Mouse (Mus musculus): ENCODE measurements at regions not wholly inside any gene's neighbourhood (a gene's known extent, or its start where the extent isn't known, plus 50 kb on each side); places are given as distances from the start of the nearest gene placed in this dataset.

DNA sequence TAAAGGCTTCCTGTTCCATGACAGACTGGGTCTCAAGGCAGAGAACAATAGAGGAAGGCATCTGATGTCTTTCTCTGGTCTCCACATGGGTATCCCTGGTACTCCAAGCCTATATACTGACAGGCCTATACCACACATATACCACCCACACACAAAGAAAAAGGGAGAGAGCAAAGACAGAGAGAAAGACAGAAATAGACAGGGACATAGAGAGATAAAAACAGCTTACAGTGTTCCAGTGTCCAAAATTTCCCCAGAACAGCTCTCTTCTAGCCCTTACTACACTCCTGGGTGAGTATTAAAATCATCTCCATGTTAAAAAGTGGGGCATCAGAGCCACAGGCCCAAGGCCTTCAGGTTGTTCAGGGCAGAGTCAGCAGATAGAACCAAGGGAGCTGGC, 204.2 kb downstream of the Cbln1 start:
- Histone ChIP-seq H3K4me1 (replicated peaks) (peaks cover 18% of the 10 kb centered on the region), H3K4me3 (no peak overlapping the region), H3K9me3 (no peaks in the 10 kb centered on the region), H3K27ac (no peak overlapping the region), H3K36me3 (no peaks in the 10 kb centered on the region), H3K27me3 (ENCODE audit: insufficient read depth, poor library complexity, severe bottlenecking) (peaks cover 17% of the 10 kb centered on the region)
- no peak for DNase-seq (ENCODE audit: low spot score)

DNA sequence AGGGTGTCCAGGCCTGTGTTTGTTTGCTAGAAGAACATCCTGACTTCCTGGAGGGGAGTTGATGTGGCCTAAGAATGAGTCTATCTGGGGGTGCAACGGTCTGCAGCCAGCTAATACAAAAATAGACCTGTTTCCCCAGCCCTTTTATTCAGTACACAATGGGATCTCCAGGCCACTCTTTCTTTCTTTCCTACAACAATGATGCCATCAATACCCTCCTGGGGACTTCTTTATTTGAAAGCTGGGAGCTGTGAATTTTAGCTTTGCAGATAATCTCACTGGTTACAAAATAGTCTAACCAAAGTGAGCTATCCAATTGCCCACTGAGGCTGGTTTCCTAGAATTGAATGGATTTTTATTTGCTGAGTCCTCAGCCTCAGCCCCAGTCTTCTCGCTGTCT, 207.4 kb downstream of the Cbln1 start:
- H3K36me3 ChIP-seq, result no peaks in the 10 kb centered on the region
- WGBS, result 34% methylated on average over 2 of the region's 2 CpGs
- no peak for DNase-seq (ENCODE audit: low spot score)
- no peak overlapping the region for H3K4me3 ChIP-seq
- peak overlapping the region; percentile 53; the same call in 1 of the 2 replicates for H3K27ac ChIP-seq
- no peaks in the 10 kb centered on the region for H3K9me3 ChIP-seq
- peaks cover 12% of the 10 kb centered on the region for H3K4me1 ChIP-seq (replicated peaks)
- H3K27me3 ChIP-seq (ENCODE audit: insufficient read depth, poor library complexity, severe bottlenecking), result peaks cover 17% of the 10 kb centered on the region

DNA sequence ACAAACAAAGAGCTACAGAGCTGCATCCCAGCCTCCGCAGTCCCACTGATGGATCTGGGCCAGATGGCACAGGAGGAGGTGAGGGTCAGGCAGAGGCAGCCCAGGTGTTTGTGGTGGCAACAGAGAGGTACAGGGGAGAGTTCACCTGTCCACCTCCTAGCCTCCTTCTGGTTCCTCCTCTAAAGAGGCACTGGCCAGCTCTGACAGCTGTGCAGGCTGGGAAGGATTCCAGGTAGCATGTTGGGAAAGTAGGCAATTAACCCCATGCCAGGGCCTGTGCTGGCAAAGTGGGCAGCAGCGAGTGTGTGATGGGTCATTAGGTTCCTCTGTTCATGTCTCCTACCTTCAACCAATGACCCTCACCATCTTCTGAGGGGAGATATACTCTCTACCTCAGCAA, 212.1 kb downstream of the Cbln1 start:
- Histone ChIP-seq H3K9me3 (no peaks in the 10 kb centered on the region; the same call in 1 of the 2 replicates), H3K27ac (no peak overlapping the region), H3K4me3 (no peak overlapping the region), H3K36me3 (no peaks in the 10 kb centered on the region), H3K4me1 (replicated peaks) (peaks cover 9% of the 10 kb centered on the region), H3K27me3 (ENCODE audit: insufficient read depth, poor library complexity, severe bottlenecking) (no peaks in the 10 kb centered on the region)
- no peak for DNase-seq (ENCODE audit: low spot score)
- WGBS, result 86% methylated on average over 2 of the region's 2 CpGs

DNA sequence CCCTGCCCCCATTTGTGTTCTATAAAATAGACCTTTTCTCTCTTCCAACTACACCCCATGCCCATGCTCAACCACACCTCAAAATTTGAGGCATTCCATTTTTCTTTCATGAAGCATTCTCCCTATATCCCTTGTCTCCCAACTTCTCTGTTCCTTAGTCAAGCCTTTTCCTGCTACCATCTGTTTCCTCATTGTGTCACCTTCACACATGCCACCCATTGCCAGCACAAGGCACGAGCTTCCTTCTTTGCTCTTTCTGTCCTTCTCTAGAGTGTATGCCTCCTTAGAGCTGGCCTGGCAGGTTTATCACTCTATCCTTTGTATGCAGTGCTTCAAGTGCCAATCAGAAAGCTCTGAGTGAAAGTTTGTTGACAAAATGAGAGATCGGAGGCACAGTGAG, 229.7 kb downstream of the Cbln1 start:
- H3K4me3 ChIP-seq, result no peak overlapping the region
- 90% methylated on average over 2 of the region's 2 CpGs for whole genome bisulfite sequencing
- H3K27me3 ChIP-seq (ENCODE audit: insufficient read depth, poor library complexity, severe bottlenecking), result peaks cover 7% of the 10 kb centered on the region; the same call in 1 of the 2 replicates
- no peaks in the 10 kb centered on the region for H3K36me3 ChIP-seq
- H3K27ac ChIP-seq, result no peak overlapping the region
- no peaks in the 10 kb centered on the region for H3K9me3 ChIP-seq
- H3K4me1 ChIP-seq (replicated peaks), result peaks cover 8% of the 10 kb centered on the region; the same call in 1 of the 2 replicates
- DNase-seq (ENCODE audit: low spot score), result no peak

DNA sequence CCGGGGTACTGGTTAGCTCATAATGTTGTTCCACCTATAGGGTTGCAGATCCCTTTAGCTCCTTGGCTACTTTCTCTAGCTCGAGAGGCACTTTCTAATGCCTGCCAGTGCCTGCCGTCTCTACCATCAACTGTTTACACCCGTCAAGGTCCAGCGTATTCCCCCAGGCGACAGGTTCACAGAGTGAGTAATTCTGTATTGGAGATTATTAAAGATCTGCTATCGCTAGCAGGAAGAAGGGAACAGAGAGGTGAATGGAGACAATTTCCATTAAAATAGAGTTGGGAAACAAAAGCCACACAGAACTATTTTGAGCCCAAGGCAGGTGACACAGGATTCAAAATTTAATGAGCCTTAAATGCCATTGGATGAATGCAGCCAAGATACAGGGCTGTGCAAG, 235.2 kb downstream of the Cbln1 start:
- H3K36me3 ChIP-seq, result no peaks in the 10 kb centered on the region
- H3K4me1 ChIP-seq (replicated peaks), result peaks cover 59% of the 10 kb centered on the region
- 0 out of 2 replicates have a peak overlapping the region, but pooled peaks have one; percentile 8 for H3K27ac ChIP-seq
- DNase-seq (ENCODE audit: low spot score), result no peak
- no peak overlapping the region for H3K4me3 ChIP-seq
- H3K27me3 ChIP-seq (ENCODE audit: insufficient read depth, poor library complexity, severe bottlenecking), result peaks cover 44% of the 10 kb centered on the region
- H3K9me3 ChIP-seq, result no peaks in the 10 kb centered on the region
- 56% methylated on average over 7 of the region's 7 CpGs for WGBS

DNA sequence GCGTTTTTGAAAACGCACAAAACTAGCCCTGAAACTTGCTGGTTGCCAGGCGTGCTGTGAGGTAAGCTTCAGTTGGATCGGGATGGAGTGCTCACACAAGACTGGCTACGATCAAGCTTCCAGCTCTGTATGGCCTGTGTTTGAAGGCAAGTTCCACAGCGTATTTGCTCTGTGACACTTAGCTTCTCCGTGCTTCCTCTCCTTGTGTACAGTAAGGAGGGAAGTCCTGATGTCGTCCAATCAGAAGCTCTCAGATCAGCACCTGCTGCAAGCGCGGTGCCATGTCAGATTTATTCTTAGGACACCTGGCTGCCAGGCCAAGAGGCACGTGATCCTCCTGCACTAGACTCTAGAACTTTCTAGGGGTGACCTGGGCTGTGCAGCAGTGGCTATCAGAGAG, 236.0 kb downstream of the Cbln1 start:
- no peaks in the 10 kb centered on the region for H3K36me3 ChIP-seq
- no peak overlapping the region for H3K4me3 ChIP-seq
- H3K27ac ChIP-seq, result no peak overlapping the region; the same call in 1 of the 2 replicates
- 87% methylated on average over 11 of the region's 11 CpGs for WGBS
- DNase-seq (ENCODE audit: low spot score), result no peak
- peaks cover 66% of the 10 kb centered on the region for H3K4me1 ChIP-seq (replicated peaks)
- H3K9me3 ChIP-seq, result no peaks in the 10 kb centered on the region
- peaks cover 45% of the 10 kb centered on the region for H3K27me3 ChIP-seq (ENCODE audit: insufficient read depth, poor library complexity, severe bottlenecking)

DNA sequence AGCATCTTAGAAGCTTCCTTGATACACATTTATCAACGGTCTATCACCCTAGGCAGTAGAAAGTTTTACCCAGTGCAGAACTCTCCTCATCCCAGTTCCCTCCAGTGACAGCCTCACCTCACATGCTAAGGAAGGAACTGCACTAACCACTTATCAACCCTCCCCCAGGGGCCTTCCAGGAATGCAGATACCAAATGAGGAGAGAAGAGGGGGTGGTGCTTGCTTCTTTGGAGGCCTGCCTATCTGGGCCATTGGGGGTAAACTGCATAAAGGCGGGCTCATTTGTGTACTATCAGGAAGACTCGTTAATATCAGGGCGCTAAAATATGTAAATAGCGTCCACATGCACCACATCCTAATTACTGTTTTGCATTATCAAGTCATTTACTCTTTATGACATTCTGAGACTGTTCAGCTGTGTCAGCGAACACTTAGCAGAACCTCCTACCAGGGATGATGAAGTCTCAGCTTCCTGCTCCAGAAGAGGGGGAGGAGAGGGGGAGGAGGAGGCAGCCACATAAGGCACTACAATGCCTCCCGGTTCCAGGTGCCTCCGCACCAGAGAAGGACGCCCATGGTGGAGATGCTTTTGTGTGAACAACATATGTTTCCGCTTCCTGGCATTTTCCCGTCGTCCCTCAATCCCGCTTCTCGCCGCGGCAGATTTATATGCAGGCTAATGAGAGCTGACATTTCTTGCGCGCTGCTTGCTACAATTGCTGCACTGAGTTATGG, 236.9 kb downstream of the Cbln1 start:
- H3K4me3 ChIP-seq, result no peak overlapping the region
- peaks cover 76% of the 10 kb centered on the region for H3K4me1 ChIP-seq (replicated peaks)
- H3K27me3 ChIP-seq (ENCODE audit: insufficient read depth, poor library complexity, severe bottlenecking), result peaks cover 46% of the 10 kb centered on the region
- no peaks in the 10 kb centered on the region for H3K9me3 ChIP-seq
- no peak for DNase-seq (ENCODE audit: low spot score)
- H3K36me3 ChIP-seq, result no peaks in the 10 kb centered on the region
- WGBS, result 60% methylated on average over 18 of the region's 18 CpGs
- no peak overlapping the region for H3K27ac ChIP-seq

DNA sequence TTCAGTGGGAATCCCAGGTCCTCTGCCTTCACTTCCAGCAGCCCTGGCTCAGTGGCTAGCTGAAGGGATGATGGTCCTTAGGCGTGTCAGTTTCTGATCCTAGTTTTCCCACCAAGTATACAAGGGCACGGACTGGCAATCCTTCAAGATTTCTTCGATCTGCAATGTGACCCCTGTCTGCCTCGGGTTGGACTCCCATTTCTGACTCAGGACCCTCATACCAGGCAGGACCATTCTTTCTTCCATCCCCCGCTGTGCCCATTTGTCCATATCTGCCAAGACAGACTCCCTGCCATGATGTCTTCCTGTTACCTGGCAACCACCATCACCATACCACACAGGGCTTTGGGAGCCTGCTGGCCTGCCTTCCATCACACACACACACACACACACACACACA, 238.1 kb downstream of the Cbln1 start:
- peak; percentile 53 for DNase-seq (ENCODE audit: low spot score)
- Histone ChIP-seq H3K27ac (peak overlapping the region; percentile 60; the same call in 1 of the 2 replicates), H3K36me3 (no peaks in the 10 kb centered on the region), H3K4me1 (replicated peaks) (peaks cover 83% of the 10 kb centered on the region), H3K9me3 (no peaks in the 10 kb centered on the region), H3K4me3 (0 out of 2 replicates have a peak overlapping the region, but pooled peaks have one; percentile 16), H3K27me3 (ENCODE audit: insufficient read depth, poor library complexity, severe bottlenecking) (peaks cover 57% of the 10 kb centered on the region)
- WGBS, result 42% methylated on average over 5 of the region's 5 CpGs

DNA sequence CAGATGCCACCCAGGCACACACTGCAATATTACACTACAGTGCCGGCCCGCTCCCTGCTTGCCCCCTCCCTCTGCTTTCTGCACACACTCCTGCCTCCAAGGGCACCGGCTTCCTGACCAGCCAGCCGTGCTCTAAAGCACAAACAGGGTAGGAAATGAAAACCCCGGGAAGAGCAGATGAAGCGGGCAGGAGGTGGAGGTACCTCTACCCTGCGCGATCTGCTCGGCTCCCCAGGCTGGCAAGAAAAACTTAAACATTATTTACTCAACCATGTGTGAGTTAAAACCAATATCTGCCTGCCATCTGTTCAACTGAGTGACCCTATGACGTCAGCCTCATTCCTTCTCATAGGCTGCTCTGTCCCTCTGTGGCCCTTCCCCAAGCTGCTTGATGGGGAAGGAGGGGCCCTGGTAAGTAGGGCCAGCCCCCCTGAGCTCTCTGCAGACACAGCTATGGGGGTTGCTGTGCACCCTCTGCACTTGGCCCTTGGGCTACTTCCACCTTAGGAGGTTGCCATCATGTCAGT, 238.5 kb downstream of the Cbln1 start:
- peaks cover 82% of the 10 kb centered on the region for H3K4me1 ChIP-seq (replicated peaks)
- peak overlapping the region; percentile 60 for H3K27ac ChIP-seq
- no peaks in the 10 kb centered on the region for H3K36me3 ChIP-seq
- 32% methylated on average over 10 of the region's 10 CpGs for WGBS
- peaks cover 62% of the 10 kb centered on the region for H3K27me3 ChIP-seq (ENCODE audit: insufficient read depth, poor library complexity, severe bottlenecking)
- no peaks in the 10 kb centered on the region for H3K9me3 ChIP-seq
- peak; percentile 49 for DNase-seq (ENCODE audit: low spot score)
- H3K4me3 ChIP-seq, result 0 out of 2 replicates have a peak overlapping the region, but pooled peaks have one; percentile 16

DNA sequence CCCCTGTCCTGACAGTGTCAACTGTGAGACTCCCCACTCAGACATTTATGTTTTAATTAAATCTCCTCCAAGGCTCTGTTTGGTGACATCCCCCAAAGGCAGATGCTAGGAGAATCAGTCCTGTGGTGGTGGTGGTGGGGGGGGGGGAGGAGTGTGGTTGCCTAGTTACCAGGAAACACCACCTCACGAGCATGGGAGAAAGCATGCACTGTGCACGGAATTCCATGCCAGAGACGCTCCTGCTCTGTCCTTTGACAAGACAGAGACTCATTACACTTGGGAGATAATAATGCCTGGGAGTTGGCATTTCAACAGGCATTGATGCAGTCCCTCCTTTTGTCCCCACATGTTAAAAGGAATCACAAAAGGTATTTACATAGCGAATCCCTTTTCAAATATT, 240.6 kb downstream of the Cbln1 start:
- 20% methylated on average over 4 of the region's 4 CpGs for WGBS
- H3K9me3 ChIP-seq, result no peaks in the 10 kb centered on the region
- no peaks in the 10 kb centered on the region for H3K36me3 ChIP-seq
- H3K4me3 ChIP-seq, result no peak overlapping the region
- peaks cover 62% of the 10 kb centered on the region for H3K27me3 ChIP-seq (ENCODE audit: insufficient read depth, poor library complexity, severe bottlenecking)
- DNase-seq (ENCODE audit: low spot score), result peak; percentile 42
- peaks cover 68% of the 10 kb centered on the region for H3K4me1 ChIP-seq (replicated peaks)
- H3K27ac ChIP-seq, result no peak overlapping the region

DNA sequence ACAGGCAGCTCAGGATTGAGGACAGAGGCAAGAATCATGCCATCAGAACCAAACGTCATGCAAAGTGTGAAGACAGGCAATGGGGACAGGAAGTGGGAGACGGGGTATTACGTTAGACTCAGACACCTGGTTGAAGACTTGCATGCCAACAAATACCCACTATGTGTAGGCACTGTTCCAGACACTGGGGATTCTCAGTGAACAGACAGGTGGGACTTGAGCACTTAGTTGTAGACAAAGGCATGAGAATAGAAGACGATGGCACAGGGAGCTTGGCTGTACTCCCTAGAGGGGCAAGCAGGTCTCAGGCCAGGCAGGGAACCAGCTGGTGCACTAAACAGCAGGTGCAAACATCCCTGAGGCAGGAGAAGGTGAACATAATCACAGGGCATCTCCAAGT, 242.3 kb downstream of the Cbln1 start:
- 93% methylated on average over 4 of the region's 4 CpGs for WGBS
- no peaks in the 10 kb centered on the region for H3K36me3 ChIP-seq
- DNase-seq (ENCODE audit: low spot score), result no peak
- H3K4me3 ChIP-seq, result no peak overlapping the region
- peaks cover 53% of the 10 kb centered on the region for H3K27me3 ChIP-seq (ENCODE audit: insufficient read depth, poor library complexity, severe bottlenecking)
- peak overlapping the region; percentile 73 for H3K27ac ChIP-seq
- H3K4me1 ChIP-seq (replicated peaks), result peaks cover 53% of the 10 kb centered on the region
- H3K9me3 ChIP-seq, result no peaks in the 10 kb centered on the region

DNA sequence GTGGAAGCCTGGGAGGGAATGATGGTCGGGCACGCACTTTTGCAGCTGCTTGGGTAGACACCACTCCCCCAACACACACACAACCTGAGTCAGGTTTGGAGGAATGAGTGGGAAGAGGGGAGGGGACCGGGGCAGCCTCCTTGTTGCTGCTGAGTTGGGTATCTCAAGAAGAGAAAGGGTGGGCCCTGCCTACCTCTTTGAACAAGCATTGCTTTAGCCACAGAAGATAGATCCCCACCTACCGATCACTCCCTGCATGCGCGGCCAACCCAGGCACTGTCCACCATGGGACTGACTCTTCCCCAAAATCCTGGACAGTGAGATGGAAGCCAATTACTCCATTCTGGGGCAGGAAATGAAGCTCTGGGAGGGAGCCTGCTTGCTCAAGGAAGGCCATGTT, 243.2 kb downstream of the Cbln1 start:
- WGBS, result 94% methylated on average over 6 of the region's 6 CpGs
- Histone ChIP-seq H3K9me3 (no peaks in the 10 kb centered on the region), H3K27ac (no peak overlapping the region), H3K4me3 (no peak overlapping the region), H3K27me3 (ENCODE audit: insufficient read depth, poor library complexity, severe bottlenecking) (peaks cover 49% of the 10 kb centered on the region), H3K4me1 (replicated peaks) (peaks cover 44% of the 10 kb centered on the region), H3K36me3 (no peaks in the 10 kb centered on the region)
- no peak for DNase-seq (ENCODE audit: low spot score)

DNA sequence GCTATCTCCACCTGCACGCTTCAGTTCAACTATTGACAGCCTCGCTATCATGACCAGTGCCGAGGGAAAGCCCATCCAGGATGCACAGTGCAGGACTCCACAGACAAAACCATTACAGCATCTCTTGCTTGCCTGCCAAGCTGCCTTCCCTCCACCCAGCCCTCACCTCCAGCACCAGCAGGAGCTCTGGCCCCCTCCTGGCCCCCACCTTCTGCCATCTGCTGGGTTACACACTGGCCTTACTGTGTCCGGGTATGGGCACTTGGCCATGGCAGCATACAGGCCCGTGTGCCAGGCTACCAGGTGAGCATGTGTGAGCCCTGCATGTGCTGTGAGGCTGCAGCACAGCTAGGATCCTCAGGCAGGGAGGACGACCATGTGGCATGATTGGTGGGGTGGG, 243.6 kb downstream of the Cbln1 start:
- H3K9me3 ChIP-seq, result no peaks in the 10 kb centered on the region
- H3K27ac ChIP-seq, result no peak overlapping the region
- peaks cover 40% of the 10 kb centered on the region for H3K4me1 ChIP-seq (replicated peaks)
- no peak overlapping the region for H3K4me3 ChIP-seq
- WGBS, result 88% methylated on average over 6 of the region's 6 CpGs
- H3K36me3 ChIP-seq, result no peaks in the 10 kb centered on the region
- no peak for DNase-seq (ENCODE audit: low spot score)
- H3K27me3 ChIP-seq (ENCODE audit: insufficient read depth, poor library complexity, severe bottlenecking), result peaks cover 49% of the 10 kb centered on the region
